Mouse (Mus musculus): ENCODE measurements around the gene Brd2.

Brd2 gene

DNA sequence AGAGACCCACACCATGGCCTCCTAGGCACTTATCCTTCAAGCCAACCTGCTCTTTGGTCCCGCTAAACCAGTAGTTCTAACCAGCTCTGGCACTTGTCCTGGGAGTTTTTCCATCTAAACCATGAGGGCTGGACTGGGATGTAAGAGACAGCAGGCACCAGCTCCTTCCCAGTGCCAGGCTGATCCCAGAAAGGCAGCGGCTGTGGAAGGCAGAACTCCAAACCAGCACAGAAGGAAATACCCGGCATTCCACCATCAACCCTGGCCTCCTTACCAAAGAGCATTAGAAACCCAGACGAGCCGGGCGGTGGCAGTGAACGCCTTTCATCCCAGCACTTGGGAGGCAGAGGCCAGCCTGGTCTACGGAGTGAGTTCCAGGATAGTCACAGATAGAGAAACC, 12.1 kb downstream of the Brd2 start:
- DNase-seq, result no peak

GRCm38 (mm10) chr17:34109806-34110195, 12.6 kb downstream of the Brd2 start:
- no peak for DNase-seq

DNA sequence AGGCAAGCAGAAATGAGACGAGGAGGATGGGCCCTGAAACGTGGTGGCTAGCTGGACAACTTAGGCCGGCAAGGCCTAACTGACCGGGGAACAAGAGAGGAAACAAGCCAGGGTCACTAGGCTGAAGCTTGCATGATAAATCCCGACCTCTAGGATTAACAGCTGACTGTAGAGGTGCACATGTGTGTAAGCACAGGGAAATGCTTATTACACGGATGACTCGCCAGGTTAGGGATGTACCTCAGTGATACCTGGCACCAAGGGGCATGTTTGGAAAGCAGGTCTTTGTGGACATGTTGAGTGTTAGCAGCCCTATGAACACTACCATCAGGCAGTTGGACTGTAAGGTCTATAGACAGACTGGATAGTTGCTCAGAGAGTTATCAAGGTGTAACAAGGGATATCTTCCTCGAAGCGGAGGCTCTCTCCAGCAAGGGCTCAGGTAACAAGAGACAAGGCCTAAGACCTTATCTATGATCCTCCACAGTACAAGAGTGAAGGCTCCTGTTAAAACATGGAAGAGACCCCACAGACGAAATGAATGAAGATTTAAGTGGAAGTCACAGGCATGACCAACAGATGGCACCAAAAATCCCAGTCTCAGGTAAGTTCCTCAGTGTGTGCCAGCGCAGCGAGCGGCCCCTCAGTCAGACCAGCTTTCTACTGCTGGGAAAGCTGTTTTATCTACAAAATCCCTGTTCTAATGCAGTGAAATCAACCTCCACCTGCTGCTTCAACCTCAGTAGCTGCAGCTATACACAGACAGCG, 13.2 kb downstream of the Brd2 start:
- peak; percentile 39 for DNase-seq

GRCm38 (mm10) chr17:34108460-34108859, 14.0 kb downstream of the Brd2 start:
- DNase-seq, result no peak

DNA sequence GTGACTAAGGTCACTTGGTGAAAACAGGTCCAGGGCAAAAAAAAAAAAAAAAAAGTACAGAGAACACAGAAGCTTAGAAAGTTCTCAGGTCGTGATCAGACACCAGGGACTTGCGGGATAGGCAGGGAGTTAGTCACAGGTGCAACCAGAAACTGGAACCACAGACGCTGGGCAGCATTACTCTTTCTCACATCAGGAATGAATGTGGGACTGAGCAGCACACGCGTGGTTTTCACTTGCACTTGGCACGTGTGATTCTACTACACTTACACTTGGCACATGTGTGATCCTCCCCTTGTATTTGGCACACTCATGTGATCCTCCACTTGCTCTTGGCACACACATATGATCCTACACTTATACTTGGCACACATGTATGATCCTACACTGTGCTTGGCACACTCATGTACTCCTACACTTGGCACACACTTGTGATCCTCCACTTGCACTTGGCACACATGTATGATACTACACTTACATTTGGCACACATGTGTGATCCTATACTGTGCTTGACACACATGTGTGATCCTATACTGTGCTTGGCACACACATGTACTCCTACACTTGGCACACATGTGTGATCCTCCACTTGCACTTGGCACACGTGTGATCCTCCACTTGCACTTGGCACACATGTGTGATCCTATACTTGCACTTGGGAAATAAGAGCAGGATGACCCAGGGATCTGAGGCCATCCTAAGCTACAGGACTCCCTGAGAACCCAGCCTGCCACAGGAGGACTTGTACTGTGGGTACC, 15.1 kb downstream of the Brd2 start:
- DNase-seq, result no peak

DNA sequence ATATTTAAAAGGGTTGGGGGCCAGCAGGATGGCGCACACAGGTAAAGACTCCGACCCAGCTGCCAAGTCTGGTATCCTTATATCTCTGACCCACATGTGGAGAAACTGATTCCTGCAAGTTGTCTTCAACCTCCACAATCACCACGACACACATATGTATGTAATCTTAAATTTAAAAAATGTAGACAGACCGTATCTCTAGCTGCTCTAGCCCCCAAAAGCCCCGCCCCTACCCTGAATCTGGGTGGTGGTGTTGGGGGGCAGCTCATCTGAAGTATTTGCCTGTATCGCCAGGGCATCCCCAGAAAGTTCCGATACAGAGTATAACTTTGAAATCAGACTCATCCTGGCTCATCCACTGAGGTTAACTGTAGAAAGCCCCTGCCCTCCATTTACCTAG, 15.9 kb downstream of the Brd2 start:
- DNase-seq, result no peak

DNA sequence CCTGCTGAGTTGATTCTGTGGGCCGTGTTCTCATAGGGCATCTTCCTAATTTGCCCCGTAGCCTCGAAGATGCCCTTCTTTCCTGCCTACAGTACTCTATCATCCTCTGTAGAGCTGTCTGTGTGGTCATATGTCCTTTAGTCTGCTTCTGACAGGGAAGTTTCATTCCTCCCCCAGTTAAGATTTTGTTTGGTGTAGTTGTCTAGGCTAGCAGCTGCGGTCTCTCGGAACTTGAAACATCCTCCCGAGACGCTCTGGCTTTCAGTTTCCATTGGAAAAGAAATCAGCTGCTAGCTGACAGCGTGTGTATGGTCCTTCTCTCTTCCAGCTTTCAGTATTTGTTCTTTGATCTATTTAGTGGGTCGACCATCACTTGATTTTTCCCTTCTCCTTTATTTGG, 17.6 kb downstream of the Brd2 start:
- no peak for DNase-seq

DNA sequence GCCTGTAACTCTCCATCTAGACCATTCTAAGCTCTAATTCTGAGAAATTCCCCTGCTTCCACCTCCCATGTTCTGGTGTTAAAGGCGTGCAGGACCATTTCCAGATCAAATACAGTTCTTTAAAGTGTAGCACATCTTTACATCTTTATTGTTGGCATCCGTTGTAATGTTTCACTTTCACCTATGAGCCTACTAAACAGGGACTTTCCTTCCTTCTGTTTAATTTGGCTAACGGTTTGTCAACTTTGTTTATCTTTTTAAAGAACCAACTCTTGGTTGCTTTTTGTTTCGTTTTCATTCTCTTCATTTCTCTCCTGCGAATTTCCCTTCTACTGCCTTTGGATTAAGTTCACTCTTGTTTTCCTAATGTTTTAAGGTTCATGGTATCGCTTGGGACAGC, 19.6 kb downstream of the Brd2 start:
- DNase-seq, result no peak

GRCm38 (mm10) chr17:34101604-34102032, 20.8 kb downstream of the Brd2 start:
- peak; percentile 93 for DNase-seq

GRCm38 (mm10) chr17:34101185-34101584, 21.2 kb downstream of the Brd2 start:
- no peak for DNase-seq

DNA sequence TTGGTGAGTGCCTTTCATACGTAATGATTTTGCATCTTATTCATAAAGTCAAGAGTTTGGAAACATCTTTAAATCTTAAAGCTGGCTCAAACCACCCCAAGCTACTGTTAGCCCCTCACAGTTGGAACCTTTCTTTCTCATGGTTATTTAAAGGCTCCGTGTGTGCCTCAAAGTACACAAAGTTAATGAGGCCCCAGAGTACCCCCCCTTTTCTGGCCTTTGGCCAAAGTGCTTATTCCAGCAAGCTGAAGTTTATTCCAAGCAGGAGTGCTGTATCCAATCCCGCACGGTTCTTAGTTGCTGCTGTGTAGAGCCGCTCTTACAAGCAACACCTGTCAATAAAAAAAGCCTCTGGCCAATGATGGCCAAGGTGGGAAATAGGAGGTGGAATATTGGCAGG, 22.9 kb downstream of the Brd2 start:
- peak; percentile 74 for DNase-seq

DNA sequence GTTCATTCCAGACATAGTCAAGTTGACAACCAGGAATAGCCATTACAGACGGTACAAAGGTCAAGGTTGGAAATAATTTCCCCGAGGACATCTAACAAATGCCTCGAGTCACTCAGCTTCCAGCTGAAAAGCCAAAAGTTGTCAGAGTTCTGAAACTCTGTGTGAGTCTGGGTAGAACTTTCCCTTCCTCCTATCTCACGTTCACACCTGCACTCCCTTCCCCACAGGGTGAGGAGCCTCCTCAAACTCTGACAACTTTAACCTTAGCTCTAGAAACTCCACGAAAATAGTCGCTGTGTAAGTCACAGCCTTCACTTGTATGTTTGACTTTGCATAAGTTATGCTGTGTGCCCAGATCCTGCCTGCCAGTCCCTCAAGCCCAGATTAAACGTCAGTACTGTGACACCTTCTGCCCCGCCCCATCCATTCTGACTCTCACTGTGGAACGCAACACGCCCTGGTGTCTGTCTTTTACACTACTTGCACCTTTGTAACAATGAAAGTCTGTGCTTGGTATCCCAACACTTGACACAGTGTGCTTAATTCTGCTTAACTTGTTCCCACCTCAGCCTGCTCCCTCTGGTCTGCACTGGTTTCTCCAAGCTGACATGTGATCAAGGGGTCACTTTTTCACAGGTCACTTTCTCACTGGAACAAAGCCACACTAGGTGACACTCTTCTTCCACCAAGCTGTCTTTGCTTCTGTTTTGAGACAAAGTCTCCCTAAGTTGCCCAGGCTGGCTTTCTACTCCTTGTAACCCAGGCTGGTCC, 23.5 kb downstream of the Brd2 start:
- no peak for DNase-seq

DNA sequence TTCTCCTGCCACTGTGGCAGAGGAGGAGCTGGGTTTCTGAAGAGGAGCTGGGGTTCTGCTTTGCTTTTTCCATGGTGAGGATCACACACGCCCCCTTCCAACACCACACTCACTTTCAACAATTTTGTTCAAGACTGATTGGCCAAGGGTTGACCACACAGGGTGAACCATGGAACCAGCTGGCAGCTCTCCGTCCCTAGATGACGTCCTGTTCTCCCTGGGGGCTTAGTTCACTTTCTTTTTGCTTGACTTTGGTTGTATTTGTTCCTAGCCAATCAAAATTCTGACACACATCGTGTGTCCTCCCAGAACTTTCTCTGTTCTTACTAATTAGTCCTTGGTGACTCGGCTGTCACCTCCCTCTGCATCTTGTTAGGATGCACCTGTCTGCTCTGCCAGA, 25.2 kb downstream of the Brd2 start:
- no peak for DNase-seq

GRCm38 (mm10) chr17:34096497-34097010, 25.9 kb downstream of the Brd2 start:
- no peak for DNase-seq

- DNase-seq, result no peak
Observed at GRCm38 (mm10) chr17:34094283-34095035, 28.0 kb downstream of the Brd2 start.

DNA sequence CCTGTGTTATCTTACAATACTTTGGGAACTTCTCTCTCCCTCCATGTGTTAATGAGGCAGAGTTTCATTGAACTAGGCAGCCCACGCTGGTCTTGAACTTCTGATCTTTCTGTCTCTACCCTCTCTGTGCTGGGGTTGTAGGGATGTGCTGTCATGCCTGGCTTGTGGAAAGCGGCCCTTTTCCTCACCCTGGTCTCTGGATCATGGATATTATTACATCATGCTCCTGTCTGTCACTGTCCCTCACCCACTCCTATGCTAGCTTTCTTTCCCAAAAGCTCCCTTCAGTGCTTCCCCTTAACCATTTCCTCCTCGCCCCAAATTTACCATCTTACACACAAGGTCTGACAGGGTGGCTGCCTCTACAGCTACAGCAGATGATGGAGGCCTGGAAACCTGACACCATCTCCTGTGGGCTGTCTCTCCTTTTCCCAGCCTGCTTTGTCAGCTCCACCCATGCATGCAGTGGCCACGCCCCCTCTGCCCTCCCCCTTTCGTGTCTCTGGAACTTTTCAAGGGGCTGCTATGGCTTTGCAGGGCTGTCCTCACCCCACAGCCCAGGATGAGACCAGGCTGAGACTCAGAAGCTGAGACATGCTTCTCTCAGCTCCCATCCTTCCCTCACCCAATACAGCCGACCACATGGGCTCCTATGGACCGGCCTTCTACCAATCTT, 29.1 kb downstream of the Brd2 start:
- DNase-seq, result peak; percentile 51

DNA sequence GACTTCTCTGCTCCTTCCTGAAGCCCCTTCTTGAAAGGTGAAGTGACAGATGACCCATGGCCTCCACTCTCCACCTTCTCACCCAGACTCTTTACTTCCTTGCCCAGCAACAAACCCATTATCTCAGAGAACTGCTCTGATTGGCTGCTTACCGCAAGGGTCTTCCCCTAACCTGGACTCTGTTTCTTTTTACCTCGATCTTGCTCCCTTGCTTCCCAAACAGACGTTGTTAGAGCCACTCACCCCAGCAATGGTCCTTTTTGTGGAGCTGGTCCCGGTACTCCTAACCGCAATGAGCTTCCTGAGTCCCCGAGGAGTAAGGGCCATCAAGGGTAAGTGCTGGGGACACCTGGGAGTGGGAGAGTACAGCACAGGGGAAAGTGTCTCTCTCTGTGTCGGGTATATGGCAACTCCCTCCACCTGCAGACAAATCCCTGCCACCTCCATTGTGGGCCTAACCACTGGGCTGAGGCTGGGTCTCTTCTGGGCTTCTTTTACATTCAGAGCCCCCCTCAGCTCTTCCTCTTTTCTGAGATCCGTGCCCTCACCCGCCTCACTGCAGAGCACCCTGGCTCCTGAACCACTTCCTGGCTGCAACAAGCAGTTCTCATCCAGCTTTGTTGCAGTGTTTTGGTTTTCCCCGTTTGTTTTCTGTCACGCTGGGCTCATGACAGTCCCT, 30.1 kb downstream of the Brd2 start, which contains the start of gene H2-Oa:
H2-Oa (plus strand) TSS at position 144 of the 679 bp plus-strand sequence.
- no peak for DNase-seq

- DNase-seq, result no peak
Observed at GRCm38 (mm10) chr17:34090923-34091322, 31.5 kb downstream of the Brd2 start.

DNA sequence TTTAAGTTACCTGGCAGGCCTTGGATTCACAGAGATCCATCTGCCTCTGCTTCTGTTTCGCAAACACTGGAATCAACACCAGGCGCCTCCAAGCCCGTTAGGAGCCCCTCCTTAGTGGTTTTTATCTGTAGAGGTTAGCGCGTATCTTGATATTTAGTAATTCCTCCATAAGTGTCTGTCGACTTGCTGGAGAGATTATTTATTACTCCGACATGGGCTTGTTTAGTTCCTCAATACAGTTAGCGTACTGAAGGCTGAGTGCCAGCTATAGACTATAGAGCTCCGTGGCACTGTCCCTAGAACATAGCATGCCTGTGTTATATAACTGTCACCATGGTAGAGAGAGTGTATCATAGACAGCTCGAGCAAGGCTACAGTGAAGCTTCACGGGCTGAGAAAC, 34.3 kb downstream of the Brd2 start:
- no peak for DNase-seq

DNA sequence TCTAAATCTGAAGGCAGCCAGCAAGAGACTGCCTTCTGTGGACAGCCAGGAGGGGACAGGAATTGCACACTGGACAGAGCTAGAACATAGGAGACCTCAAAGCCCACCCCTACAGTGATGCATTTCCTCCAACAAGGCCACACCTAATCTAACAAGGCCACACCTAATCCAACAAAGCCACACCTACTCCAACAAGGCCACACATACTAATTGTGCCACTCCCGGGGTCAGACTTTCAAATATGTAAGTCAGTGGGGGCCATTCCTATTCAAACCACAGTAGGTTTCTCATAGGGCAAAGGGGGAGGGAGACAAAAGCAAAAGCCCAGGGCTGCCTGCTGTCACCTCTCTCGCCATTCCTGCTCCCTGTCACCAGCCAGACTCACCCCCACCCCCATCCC, 35.0 kb downstream of the Brd2 start:
- no peak for DNase-seq

DNA sequence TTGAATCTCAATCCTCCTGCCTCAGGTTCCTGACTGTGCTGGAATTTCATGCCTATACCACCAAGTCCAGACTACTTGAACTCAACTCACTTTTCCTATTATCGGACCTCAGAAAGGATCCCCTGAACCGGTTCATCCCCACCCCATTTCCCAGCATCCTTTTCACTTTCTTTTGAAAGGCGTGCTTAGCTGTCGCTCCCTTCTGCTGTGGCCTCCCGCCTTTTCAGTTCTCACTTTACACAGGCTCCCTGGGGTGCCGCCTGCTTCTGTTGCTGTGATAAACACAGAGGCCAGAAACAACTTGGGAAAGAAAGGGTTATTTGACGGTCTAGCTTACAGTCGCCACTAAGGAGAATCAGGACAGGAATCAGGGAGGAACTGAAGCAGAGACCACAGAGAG, 39.3 kb downstream of the Brd2 start:
- DNase-seq, result no peak
